Mouse (Mus musculus): ENCODE measurements around the gene 1700018B08Rik. TPM values are rescaled to one million over a fixed set of nuclear protein-coding genes. Genes with fewer than 3 reads are reported as not detected.
A peak's percentile ranks its signal among the peaks of the same experiment; 100 is the strongest.

The 1700018B08Rik gene
- polyA plus RNA-seq, 1 experiment = not detected

DNA sequence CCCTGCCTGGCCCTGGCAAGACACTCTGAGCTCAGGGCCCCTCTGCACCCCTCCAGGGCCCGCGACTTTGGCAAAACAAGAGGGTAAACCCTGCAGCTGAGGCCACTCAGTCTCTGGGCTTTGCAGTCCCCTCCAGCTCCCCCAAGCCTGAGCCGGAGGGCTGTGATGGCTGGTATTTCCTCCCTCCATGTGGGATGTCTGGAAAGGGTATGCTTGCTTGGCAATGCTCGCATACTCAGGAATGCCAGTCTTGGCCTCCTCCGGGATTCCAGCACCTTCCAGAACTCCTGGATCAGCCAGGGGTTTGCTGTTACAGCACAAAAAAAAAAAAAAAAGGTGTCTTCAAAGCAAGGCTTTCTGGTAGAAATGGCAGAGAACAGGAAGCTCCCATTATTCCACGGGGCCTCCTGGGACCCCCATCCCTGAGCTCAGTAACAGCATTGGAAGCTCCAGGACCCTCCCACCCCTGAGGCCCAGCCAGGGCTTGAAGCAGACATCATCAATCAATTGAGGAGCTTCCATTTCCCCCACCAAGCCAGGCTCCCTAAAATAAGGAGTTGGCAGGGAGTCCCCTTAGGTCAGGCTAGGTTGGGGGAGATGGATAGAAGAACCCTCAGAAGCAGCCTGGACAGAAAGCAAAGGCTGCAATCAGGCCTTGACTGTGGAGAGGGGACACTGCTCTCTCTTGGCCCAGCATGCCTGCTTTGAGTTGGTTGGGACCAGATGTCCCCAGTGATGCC lies 17.1 kb downstream of the 1700018B08Rik start:
- WGBS = 61% methylated on average over 6 of the region's 6 CpGs
- no peak for DNase-seq (ENCODE audit: low read depth, low spot score)

DNA sequence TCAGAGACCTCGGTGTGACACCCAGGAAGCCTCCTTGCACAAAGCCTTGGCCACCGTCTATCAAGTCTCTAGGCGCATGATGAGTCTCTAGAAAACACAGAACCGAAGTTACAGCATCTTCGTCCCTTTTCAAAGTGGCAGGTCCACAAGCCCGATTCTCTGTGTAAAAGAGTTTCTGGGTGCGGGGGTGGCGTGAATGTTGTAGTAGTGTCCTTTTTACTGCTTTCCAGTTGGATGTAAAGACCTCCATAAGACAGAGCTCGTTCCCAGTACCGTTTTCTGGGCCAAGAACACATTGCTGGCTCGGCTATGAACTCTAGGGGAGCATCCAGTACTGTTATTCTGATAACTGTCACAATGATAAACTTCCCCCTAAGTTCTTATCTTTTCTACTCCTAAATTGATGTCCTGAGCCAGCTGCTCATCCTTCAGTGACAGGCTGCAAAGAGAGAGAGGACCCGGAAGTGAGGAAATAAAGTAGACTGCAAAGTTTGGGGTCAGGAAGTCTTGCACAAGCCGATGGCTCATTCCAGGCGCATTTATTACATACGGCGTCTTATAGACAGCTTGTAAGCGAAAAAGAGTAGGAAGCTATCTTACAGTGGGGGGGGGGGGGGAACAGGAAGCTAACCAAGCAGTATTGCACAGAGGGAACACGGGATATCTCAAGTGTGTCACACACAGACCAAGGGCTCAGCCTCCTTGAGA lies 18.9 kb downstream of the 1700018B08Rik start:
- WGBS = 63% methylated on average over 18 of the region's 18 CpGs
- no peak for DNase-seq (ENCODE audit: low read depth, low spot score)

DNA sequence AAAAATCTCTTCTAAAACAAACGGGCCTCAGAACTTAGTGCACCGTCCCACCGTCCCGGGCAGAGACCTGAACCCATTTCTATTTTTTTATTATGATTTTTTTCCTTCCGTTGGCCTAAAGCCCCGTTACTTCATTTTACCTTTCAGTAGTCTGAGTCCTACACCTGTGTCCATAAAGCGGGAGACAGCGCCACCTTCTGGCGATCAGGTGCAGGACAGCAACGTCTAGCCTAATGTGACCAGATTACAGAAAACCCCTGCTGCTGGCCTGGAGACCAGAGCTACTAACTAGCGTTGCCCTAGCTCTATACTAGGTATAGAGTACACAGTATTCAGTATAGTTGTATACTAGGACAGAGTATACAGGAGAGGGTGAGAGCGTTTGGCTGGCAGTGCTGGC lies 30.7 kb downstream of the 1700018B08Rik start:
- DNase-seq (ENCODE audit: low read depth, low spot score) = peak; percentile 50
- WGBS = 8% methylated on average over 12 of the region's 12 CpGs

DNA sequence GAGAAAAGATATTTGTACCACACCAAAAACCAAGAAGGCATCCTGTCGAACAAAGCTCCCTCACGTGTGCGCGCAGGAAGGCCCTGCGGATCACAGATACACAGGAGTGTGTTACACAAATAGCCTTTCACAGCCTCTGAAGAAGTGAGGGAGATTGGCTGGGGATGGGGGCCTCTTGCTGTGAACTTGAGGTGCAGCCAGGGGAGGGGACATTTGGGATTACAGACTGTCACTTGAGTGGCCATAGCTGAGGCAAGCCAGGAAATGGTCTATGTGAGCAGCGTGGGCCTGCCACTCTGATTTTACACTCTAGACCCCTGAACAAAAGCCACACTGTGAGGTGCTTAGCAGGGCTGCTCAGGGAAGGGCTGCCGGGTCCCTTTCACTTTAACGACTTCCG lies 32.4 kb downstream of the 1700018B08Rik start:
- no peak for DNase-seq (ENCODE audit: low read depth, low spot score)
- 53% methylated on average over 9 of the region's 9 CpGs for WGBS

DNA sequence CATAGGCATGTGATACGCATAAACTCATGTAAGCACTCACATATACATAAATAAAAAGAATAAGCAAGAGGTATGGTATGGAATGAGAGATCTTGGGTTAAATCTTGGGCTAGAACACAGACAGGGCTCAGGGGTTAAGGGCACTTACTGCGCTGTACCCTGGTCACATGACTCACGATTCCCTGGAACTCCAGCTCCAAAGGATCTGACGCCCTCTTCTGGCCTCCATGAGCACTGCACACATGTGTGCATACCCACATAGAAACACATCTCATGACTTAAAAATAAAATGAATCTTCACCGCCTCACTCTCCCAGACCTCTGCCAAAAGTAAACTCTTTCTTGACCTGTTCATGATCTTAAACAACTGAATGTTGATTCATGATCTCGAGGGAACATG lies 46.5 kb downstream of the 1700018B08Rik start:
- 84% methylated on average over 6 of the region's 6 CpGs for WGBS
- DNase-seq (ENCODE audit: low read depth, low spot score) = no peak

DNA sequence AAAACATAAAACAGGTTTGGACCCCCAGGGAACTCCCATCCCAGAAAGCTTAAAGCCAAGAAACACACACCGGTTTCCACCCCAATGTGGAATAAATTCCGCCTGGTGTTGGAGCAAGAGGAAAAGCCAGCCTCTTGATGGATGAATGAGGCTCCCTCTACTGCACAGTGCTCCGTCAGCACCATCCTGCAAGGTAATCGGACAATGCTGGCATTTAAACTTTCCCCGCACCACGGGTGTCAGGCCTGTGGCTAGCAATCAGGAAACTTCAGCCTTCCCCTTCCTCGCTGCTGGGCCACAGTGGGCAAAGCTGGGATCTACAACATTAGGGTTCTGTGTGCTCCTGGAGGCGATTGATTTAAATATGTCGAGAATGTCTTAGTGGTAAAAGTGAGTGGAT lies 52.5 kb downstream of the 1700018B08Rik start:
- no peak for DNase-seq (ENCODE audit: low read depth, low spot score)
- 59% methylated on average over 9 of the region's 9 CpGs for WGBS

DNA sequence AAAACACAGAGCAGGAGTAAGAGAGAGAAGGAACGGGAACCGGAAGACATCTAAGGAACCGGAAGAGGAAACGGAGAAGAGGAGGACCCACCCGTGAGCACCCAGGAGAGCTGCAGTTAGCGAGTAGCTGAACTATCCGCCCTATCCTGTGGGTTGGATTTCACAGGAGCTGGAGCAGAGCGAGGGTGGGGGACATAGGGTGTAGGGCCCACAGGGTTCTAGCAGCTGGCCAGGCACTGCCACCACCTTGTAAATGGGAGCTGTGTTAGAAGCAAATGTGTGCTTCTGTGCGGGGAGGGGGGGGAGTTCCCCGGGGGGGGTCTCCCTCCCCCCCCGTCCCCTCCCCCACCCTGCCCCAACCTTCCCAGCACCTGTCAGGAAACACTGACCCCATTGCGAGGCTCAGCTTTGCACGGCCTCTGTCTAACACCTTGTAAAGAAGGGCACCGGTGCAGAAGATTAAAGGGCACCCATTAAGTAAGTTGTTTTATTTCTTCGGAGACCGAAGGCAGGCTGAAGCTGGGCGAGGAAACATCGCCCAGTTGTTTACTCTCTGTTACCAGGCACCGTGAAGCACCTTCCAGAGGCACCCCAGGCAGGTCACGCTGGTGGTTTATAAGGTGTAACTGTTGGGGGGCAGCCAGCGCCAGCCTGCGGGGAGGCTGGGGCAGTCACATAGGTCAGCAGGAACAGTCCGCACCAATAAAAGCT lies 59.9 kb downstream of the 1700018B08Rik start:
- 33% methylated on average over 22 of the region's 23 CpGs for WGBS

More for the DNA sequence above, 59.9 kb downstream of the 1700018B08Rik start:
- DNase-seq (ENCODE audit: low read depth, low spot score) = no peak

Other genes with a start within 250 kb of the 1700018B08Rik start
- gene Fbxo31, start 34.5 kb upstream of the 1700018B08Rik start, polyA plus RNA-seq (2012; rRNA removed) = 11.1 and 12.5 TPM in 2 replicates
- gene Map1lc3b, start 46.0 kb upstream of the 1700018B08Rik start, polyA plus RNA-seq (2012; rRNA removed) = 54.3 and 68.1 TPM in 2 replicates
- gene Zcchc14, start 108.6 kb upstream of the 1700018B08Rik start, polyA plus RNA-seq (2012; rRNA removed) = 9.8 and 19.2 TPM in 2 replicates
- gene Jph3, start 185.3 kb upstream of the 1700018B08Rik start, polyA plus RNA-seq (2012; rRNA removed) = 0.38 and 0.51 TPM in 2 replicates